Mouse (Mus musculus) lung, postnatal 0 days (tissue): ENCODE measurements around the gene Nuak1. TPM values are rescaled to one million over a fixed set of nuclear protein-coding genes. Genes with fewer than 3 reads are reported as not detected.

Experiments
- ATAC-seq: fragments of 200-750 bp; cut with Nextera tagmentation; 2 replicates; pipeline ENCODE4 v1.8.0; 2017; ENCODE audit warnings: moderate library complexity
- DNase-seq: peaks from one replicate; pipeline ENCODE4 v3.0.0-alpha.2; 2016; ENCODE audit warnings: low spot score
- H3K27ac ChIP-seq: fragments of 300-500 bp; sonication (generic); 2 replicates; pipeline ENCODE4 v1.5.1; 2014; ENCODE audit warnings: antibody characterized with exemption, mild to moderate bottlenecking, low read length, mixed read lengths
- H3K27me3 ChIP-seq: fragments of 300-500 bp; sonication (generic); replicated peaks from 2 replicates; pipeline ENCODE4 v1.6.1; 2014; ENCODE audit warnings: low read length, mixed read lengths; ENCODE audit not compliant: insufficient read depth
- H3K36me3 ChIP-seq: fragments of 300-500 bp; sonication (generic); 2 replicates; pipeline ENCODE4 v1.6.1; 2014; ENCODE audit warnings: low read length, mixed read lengths; ENCODE audit not compliant: insufficient read depth
- H3K4me1 ChIP-seq: fragments of 300-500 bp; sonication (generic); 2 replicates; pipeline ENCODE4 v1.6.1; 2014; ENCODE audit warnings: antibody characterized with exemption, low read depth, low read length, mixed read lengths; ENCODE audit not compliant: insufficient read depth
- H3K4me2 ChIP-seq: fragments of 300-500 bp; sonication (generic); replicated peaks from 2 replicates; pipeline ENCODE4 v1.6.1; 2014; ENCODE audit warnings: low read depth, mild to moderate bottlenecking, low read length, moderate library complexity, mixed read lengths
- H3K4me3 ChIP-seq: fragments of 300-500 bp; sonication (generic); 2 replicates; pipeline ENCODE4 v1.5.1; 2014; ENCODE audit warnings: low read depth, low read length
- H3K9ac ChIP-seq: fragments of 300-500 bp; sonication (generic); replicated peaks from 2 replicates; pipeline ENCODE4 v1.6.1; 2014; ENCODE audit warnings: low read depth, mild to moderate bottlenecking
- H3K9me3 ChIP-seq: fragments of 300-500 bp; sonication (generic); 2 replicates; pipeline ENCODE4 v1.6.1; 2016; ENCODE audit warnings: low read length, mixed read lengths
- CTCF ChIP-seq: IDR thresholded peaks from 2 replicates; pipeline ENCODE4 v1.5.1; 2016; ENCODE audit warnings: antibody characterized with exemption, mild to moderate bottlenecking
- EP300 ChIP-seq: IDR thresholded peaks from 2 replicates; pipeline ENCODE4 v1.6.1; 2016; ENCODE audit warnings: antibody characterized with exemption, mild to moderate bottlenecking, control low read depth
- WGBS: fragments of 180-500 bp; shearing (Covaris S2); extraction: QIAGEN DNeasy Blood & Tissue Kit; methylation state at CpG from one replicate; pipeline ENCODE4 v1.1.7; 2014; 5-methylcytosine and 5-hydroxymethylcytosine counted together
- polyA plus RNA-seq: library from polyadenylated mRNA; unstranded; fragments of >200 nt; fragmentation: Nextera tagmentation; extraction: Ambion mirVana; gene quantifications from 2 replicates; pipeline ENCODE4 v1.2.1, GENCODE M21; 2015

Nuak1 gene
- polyA plus RNA-seq, 1 experiment from 2014 or later = 2.2 TPM

DNA sequence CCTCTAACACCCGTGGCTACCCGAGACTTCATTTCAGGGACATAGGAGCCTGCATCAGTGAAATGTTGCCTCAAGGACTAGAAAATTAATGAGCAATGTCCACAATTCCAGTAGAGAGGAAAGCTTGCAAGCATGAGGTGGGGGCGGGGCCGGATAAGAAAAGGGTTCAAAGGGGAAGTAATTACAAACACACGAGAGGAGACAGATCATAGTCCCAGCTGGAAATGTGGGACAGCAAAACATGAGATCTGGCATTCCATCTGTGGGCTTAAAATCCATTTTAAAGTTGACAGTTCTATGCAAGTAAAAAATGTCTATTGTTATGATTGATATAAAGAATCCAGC, 40.9 kb upstream of the Nuak1 start:
- Histone ChIP-seq H3K4me2 (no peak overlapping the region), H3K4me3 (no peak overlapping the region), H3K4me1 (no peaks in the 10 kb centered on the region), H3K9ac (no peak overlapping the region), H3K27me3 (no peaks in the 10 kb centered on the region), H3K9me3 (no peaks in the 10 kb centered on the region), H3K27ac (no peak overlapping the region), H3K36me3 (no peaks in the 10 kb centered on the region)
- DNase-seq (peak; percentile 75), ATAC-seq (peak; percentile 46)
- 39% methylated on average over 5 of the region's 5 CpGs for WGBS
- TF ChIP-seq CTCF = no peak
- TF ChIP-seq EP300 = no peak

DNA sequence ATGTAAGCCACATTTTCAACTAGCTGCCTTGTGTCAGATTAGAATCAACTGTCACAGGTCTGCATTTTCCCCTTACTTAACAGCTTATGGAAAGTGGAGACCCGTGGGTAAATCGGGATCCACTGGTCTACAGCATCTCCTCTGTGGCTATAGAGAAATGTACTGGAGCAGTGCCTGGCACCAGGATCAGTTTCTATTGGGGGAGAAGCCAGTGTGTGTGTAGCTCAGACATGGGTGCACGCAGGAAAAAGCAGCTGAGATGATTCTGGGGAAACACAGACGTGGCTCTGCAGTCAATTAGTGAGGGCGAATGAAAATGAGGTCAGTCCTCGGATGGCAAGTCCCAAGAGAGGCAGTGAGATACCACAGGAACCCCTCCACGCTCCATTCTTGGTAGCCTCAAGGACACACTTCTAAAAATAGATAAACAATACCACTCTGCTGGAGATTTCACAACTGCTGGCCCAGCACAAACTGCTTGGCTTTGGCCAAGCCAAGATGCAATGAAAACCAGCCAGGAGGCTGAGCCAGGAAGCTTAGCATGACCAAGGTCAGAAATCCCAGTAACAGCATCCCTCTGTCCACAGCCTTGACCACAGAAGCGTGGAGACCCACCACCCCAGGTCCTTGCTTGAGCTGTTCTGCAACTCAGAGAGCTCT, 40.4 kb upstream of the Nuak1 start:
- H3K36me3 ChIP-seq = no peaks in the 10 kb centered on the region
- TF ChIP-seq EP300 (no peak), CTCF (no peak)
- H3K27me3 ChIP-seq = no peaks in the 10 kb centered on the region
- H3K9ac ChIP-seq = no peak overlapping the region
- peak overlapping the region; percentile 48; the same call in 1 of the 2 replicates for H3K27ac ChIP-seq
- peak; percentile 74 for ATAC-seq
- no peak overlapping the region for H3K4me3 ChIP-seq
- no peaks in the 10 kb centered on the region for H3K4me1 ChIP-seq
- no peak overlapping the region for H3K4me2 ChIP-seq
- DNase-seq = peak; percentile 67
- no peaks in the 10 kb centered on the region for H3K9me3 ChIP-seq
- 39% methylated on average over 8 of the region's 8 CpGs for WGBS

DNA sequence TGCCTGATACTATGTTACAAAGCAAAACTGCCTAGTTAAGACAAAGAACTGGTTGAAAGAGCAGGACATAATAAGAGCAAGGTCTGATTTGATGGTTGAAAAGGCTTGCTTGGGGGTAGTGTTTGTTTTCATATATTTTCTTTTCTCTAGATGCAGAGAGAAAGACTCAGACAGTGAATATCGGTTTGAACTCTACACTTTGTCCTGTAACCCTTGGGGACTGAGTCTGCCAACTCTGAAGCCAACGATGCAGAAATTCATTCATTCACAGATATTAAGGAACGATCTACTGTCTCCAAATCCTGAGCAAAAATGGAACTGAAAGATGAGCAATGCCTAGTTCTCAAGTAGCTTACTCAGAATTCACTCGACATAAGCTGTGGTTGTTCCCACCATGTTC, 39.7 kb upstream of the Nuak1 start:
- Histone ChIP-seq H3K4me1 (no peaks in the 10 kb centered on the region), H3K4me3 (no peak overlapping the region), H3K27ac (no peak overlapping the region), H3K36me3 (no peaks in the 10 kb centered on the region), H3K9ac (no peak overlapping the region), H3K27me3 (no peaks in the 10 kb centered on the region), H3K9me3 (no peaks in the 10 kb centered on the region), H3K4me2 (no peak overlapping the region)
- WGBS = 85% methylated on average over 4 of the region's 4 CpGs
- no peak for TF ChIP-seq CTCF
- no peak for TF ChIP-seq EP300
- no peak for ATAC-seq
- no peak for DNase-seq

DNA sequence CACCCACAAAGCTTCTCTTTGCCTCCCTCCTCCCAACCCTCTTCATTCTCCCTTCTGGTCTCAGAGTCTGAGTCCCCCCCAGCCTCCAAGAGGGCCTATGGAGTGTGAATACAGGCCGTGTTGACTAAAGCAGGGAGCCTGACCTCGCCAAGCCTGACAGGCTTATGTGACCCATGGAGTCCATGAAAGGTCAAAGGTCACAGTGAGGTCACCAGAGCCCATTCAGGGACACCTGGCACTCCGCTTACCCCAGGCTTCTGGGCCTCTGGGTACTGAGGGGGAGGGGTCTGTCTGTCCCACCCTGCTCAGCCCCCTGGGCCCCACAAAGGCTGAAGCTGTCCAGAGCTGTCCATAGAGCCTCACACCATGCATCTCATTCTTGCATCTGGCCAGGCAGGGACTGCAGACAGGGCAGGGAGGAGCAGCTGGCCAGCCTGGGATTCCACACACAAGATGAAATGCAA, 37.2 kb upstream of the Nuak1 start:
- Histone ChIP-seq H3K4me1 (no peaks in the 10 kb centered on the region), H3K9ac (no peak overlapping the region), H3K27ac (no peak overlapping the region), H3K9me3 (no peaks in the 10 kb centered on the region), H3K27me3 (no peaks in the 10 kb centered on the region), H3K4me3 (no peak overlapping the region), H3K36me3 (no peaks in the 10 kb centered on the region), H3K4me2 (no peak overlapping the region)
- ATAC-seq = 0 out of 2 replicates have a peak, but pooled peaks have one; percentile 20
- no peak for DNase-seq
- WGBS = 33% methylated on average over 3 of the region's 3 CpGs
- TF ChIP-seq CTCF = no peak

DNA sequence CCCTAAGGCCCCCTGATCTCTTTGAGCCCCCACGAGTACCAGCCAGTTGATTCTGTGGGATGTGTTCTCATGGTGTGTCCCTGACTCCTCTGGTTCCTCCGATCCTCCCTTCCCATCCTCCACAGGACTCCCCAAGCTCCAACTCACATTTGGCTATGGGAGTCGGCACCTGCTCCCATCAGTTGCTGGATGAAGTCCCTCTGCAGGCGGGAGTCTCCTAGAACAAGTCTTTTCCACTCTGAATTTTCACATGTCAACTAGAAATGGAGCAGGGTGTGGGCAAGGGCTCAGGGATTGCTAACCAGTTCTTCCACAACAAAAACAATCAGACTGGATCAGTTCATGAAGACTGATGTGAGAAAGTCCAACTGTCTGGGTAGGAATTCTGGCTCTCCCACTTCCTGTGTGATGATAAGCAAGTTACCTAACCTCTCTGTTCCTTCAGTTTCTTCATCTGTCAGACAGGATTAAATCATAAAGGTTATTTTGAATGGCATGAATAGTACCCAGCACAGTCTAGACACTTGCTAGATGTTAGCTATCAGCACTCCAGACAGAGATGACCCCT, 36.7 kb upstream of the Nuak1 start:
- ATAC-seq (no peak), DNase-seq (no peak)
- H3K4me3 ChIP-seq = no peak overlapping the region
- H3K9me3 ChIP-seq = no peaks in the 10 kb centered on the region
- no peak for TF ChIP-seq EP300
- no peak for TF ChIP-seq CTCF
- WGBS = 63% methylated on average over 4 of the region's 4 CpGs
- no peaks in the 10 kb centered on the region for H3K4me1 ChIP-seq
- no peak overlapping the region for H3K9ac ChIP-seq
- no peak overlapping the region for H3K4me2 ChIP-seq
- H3K27ac ChIP-seq = no peak overlapping the region
- H3K27me3 ChIP-seq = no peaks in the 10 kb centered on the region
- H3K36me3 ChIP-seq = no peaks in the 10 kb centered on the region

DNA sequence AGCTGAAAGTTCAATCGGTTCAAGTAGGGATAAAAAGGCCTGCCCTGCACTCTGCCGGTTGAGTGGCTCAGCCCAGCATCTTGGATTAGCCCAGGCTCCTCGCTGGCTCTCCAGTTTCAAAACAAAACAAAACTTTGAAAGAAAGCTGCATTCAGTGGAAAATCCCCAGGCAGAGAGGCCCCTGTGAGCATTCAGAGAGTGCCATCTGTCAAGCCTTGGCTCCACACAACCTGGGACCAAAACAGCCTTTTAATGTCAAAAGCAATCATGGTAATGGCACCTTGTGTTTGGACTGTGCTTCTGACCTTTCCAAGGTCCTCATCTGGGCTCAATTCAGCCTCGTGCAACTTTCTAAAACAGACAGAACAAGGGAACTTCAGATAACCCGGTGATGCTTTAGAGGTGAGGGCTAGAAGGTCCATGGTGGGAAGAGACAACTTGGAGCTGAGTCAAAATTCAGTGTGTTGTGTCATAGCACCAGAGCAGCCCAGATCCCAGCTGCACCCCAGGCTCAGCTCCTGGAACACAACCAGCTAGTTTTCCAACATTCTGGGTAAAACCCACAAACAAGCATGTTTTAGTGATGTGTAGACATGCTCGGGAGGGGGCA, 27.3 kb upstream of the Nuak1 start:
- no peak for TF ChIP-seq CTCF
- TF ChIP-seq EP300 = no peak
- no peak overlapping the region for H3K4me3 ChIP-seq
- H3K4me2 ChIP-seq = no peak overlapping the region
- H3K4me1 ChIP-seq = no peaks in the 10 kb centered on the region; the same call in 1 of the 2 replicates
- no peaks in the 10 kb centered on the region for H3K36me3 ChIP-seq
- no peak overlapping the region for H3K27ac ChIP-seq
- ATAC-seq = peak; percentile 26; the same call in 1 of the 2 replicates
- peak; percentile 27 for DNase-seq
- WGBS = 31% methylated on average over 6 of the region's 6 CpGs
- no peaks in the 10 kb centered on the region for H3K27me3 ChIP-seq
- H3K9ac ChIP-seq = no peak overlapping the region
- no peaks in the 10 kb centered on the region for H3K9me3 ChIP-seq
